Mouse (Mus musculus) heart, postnatal 36 days (tissue): ENCODE results near the gene Cdk19. TPM values are rescaled to one million over a fixed set of nuclear protein-coding genes. Genes with fewer than 3 reads are reported as not detected.
"Not testable (repeated sequence)": the region's sequence is repeated elsewhere in the genome, so short reads cannot be mapped to it uniquely, and the experiment has no call there.

Experiments
- DNase-seq, 2 experiments: peaks; one replicate each; pipeline ENCODE4 v3.0.0; 2021 to 2022
- intact Hi-C: fragments of 180-260 bp; cut with DNase I; formaldehyde crosslinking; loops from one replicate; pipeline ENCODE4 v1.15.1; 2025
- total RNA-seq, 2 experiments: library from RNA; stranded (reverse); gene quantifications; 2 replicates each; pipeline ENCODE4 v1.2.3; 2021

The Cdk19 gene
- total RNA-seq, 2 experiments from 2014 or later, result 14.5 to 16.1 TPM

- no peak for DNase-seq
- intact Hi-C loops, result loop anchor here (2.0 kb wide), 1 partner anchor 33 kb away; no protein-coding TSS in a partner anchor
Measured at GRCm38 (mm10) chr10:40512185-40512584, 172.8 kb downstream of the Cdk19 start.

DNA sequence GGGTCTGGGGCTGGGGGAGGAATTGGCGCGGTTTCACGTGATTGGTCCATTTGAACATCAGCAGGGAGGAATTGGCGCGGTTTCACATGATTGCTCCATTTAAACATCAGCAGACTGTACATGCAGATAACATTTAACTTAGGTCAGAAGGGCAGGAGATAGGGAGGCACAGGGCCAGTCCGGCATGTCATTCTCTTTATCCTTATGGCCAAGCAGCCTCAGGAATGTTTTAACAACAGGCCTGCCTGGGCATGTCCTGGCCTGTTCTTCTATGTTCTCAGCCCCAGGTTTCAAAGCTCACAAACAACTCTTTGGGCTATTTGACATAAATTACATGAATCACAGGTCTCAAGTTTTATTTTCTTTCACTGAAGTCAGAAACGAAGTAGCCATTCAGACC is 173.6 kb downstream of the Cdk19 start:
- intact Hi-C loops, result loop anchor here (2.0 kb wide), 1 partner anchor 32 kb away; no protein-coding TSS in a partner anchor
- DNase-seq, result not testable (repeated sequence)

DNA sequence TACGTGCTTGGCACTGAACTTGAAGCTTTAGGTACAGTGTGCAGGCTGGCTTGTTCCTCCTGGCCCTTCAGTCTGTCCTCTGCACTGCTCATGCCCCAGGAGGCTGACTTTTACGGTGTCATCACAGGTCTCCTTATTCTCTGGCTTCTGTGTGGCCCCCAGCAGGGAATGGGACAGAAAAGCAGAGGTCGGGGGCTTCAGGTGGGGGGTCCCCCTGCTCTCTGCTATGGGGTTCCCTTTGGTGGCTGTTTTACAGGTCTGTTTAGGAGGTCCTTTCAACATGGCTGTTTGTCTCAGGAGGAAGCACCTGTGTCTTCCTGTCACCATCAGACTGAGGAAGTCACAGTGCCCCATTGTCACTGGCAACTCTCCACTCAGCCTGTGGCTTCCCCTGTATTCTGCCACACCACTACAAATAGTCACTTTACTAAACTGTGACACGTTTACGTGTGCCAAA is 175.9 kb downstream of the Cdk19 start:
- no peak for DNase-seq
- intact Hi-C loops, result no loop called here

GRCm38 (mm10) chr10:40516421-40516820 is 177.1 kb downstream of the Cdk19 start:
- no peak for DNase-seq
- intact Hi-C loops, result no loop called here

GRCm38 (mm10) chr10:40519586-40519985 is 180.2 kb downstream of the Cdk19 start:
- DNase-seq, result peak in 1 of 2 experiments; percentile 36
- intact Hi-C loops, result no loop called here

- DNase-seq, result no peak
- intact Hi-C loops, result loop anchor here (5.0 to 10.0 kb wide), 2 partner anchors 174 to 467 kb away; no protein-coding TSS in a partner anchor
Measured at GRCm38 (mm10) chr10:40521579-40521978, 182.2 kb downstream of the Cdk19 start.

DNA sequence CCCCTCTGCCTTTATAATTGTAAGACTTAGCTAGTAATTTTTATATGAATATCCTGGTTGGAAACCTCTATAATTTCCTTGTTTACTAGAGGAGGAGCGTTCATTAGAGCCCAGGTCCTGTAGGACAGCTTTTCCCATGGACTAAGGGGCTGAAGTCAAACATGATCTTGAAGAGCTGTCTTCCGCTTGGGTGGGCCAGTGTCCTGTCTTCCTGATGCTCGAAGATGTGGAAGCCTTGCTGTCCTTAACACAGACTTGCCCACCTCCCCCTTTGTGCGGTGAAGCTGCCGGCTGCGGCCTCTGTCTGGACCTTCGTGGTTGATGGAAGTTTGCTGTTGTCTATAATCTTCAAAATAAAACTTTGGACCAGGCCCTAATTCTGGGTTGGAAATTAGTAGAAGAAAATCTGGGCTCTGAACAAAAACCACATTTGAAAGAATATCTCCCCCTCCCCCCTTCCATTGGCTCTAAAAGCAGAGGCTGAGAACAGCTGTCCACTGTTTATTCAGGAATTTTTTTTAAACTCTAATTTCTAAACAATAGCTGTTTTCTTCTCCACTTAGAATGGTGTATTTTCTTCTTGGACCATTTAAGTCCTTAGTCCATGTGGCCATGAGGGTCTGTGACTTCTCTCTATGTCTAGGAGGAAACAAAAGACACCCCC is 184.1 kb downstream of the Cdk19 start:
- intact Hi-C loops, result loop anchor here (5.0 to 10.0 kb wide), 2 partner anchors 176 to 469 kb away; no protein-coding TSS in a partner anchor
- DNase-seq, result no peak

GRCm38 (mm10) chr10:40524032-40524806 is 184.9 kb downstream of the Cdk19 start:
- no peak for DNase-seq
- intact Hi-C loops, result loop anchor here (2.0 to 10.0 kb wide), 3 partner anchors 177 to 469 kb away; partner anchors contain the start of gene Amd1

GRCm38 (mm10) chr10:40524991-40525390 is 185.6 kb downstream of the Cdk19 start:
- DNase-seq, result peak; percentile 49 to 68
- intact Hi-C loops, result loop anchor here (1.0 to 10.0 kb wide), 4 partner anchors 178 to 470 kb away; partner anchors contain the start of gene Amd1

- intact Hi-C loops, result loop anchor here (1.0 to 10.0 kb wide), 3 partner anchors 223 to 471 kb away; partner anchors contain the start of gene Amd1
- DNase-seq, result no peak
Measured at GRCm38 (mm10) chr10:40525616-40526155, 186.3 kb downstream of the Cdk19 start.

GRCm38 (mm10) chr10:40526301-40526761 is 187.0 kb downstream of the Cdk19 start:
- no peak for DNase-seq
- intact Hi-C loops, result loop anchor here (10.0 kb wide), 1 partner anchor 472 kb away; no protein-coding TSS in a partner anchor

- DNase-seq, result no peak
- intact Hi-C loops, result loop anchor here (10.0 kb wide), 1 partner anchor 472 kb away; no protein-coding TSS in a partner anchor
Measured at GRCm38 (mm10) chr10:40526986-40527385, 187.6 kb downstream of the Cdk19 start.

GRCm38 (mm10) chr10:40527573-40527972 is 188.2 kb downstream of the Cdk19 start:
- intact Hi-C loops, result loop anchor here (10.0 kb wide), 1 partner anchor 473 kb away; no protein-coding TSS in a partner anchor
- no peak for DNase-seq

DNA sequence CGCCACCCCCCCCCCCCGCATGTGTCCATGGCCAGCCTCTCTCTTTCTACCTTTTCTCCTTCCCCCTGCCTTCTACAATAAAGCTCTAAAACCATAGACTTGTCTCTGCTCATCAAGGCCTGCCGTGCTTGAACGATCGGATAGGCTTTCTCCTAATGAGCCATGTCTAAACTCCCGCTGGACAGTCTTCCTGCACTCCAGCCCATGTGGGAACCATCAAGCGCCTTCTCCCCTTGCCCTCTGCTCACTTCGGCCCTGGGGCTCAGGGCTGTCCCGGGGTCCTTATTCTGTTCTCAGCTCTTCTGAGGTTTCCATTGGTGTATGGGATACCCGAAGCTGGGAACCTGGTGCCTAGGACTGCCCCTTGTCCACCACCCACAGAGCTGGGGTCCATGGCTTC is 189.3 kb downstream of the Cdk19 start:
- DNase-seq, result no peak
- intact Hi-C loops, result loop anchor here (10.0 kb wide), 1 partner anchor 474 kb away; no protein-coding TSS in a partner anchor

GRCm38 (mm10) chr10:40529617-40530016 is 190.3 kb downstream of the Cdk19 start:
- intact Hi-C loops, result loop anchor here (10.0 kb wide), 1 partner anchor 475 kb away; no protein-coding TSS in a partner anchor

DNA sequence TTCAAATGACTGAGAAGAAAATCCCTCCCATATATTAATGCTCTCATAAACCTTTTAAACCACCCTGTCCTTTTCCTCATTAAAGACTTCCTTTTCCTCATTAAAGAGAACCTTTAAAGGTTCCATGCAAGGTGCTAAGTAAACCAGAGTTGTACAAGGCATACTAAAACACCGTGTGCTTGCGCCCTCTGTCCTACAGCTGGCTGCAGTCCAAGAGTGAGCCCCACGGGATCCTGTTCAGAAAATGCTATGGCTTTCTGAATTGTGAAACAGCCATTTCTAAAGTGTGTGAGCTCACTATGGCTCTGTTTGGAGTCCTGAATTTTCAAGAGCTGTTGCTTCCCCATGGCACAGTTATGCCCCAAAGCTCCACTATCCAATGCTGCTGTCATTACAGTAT is 191.3 kb downstream of the Cdk19 start:
- DNase-seq, result no peak
- intact Hi-C loops, result no loop called here

More at GRCm38 (mm10) chr10:40529617-40530016, 190.3 kb downstream of the Cdk19 start:
- peak in 1 of 2 experiments; percentile 59 for DNase-seq

- intact Hi-C loops, result not testable (repeated sequence)
Measured at GRCm38 (mm10) chr10:40532586-40532985, 193.2 kb downstream of the Cdk19 start.

More at GRCm38 (mm10) chr10:40532586-40532985, 193.2 kb downstream of the Cdk19 start:
- not testable (repeated sequence) for DNase-seq
